Mouse (Mus musculus) kidney, embryonic 16.5 days (tissue): Measurements from ENCODE around the gene Slc5a10. TPM values are rescaled to one million over a fixed set of nuclear protein-coding genes. Genes with fewer than 3 reads are reported as not detected.
"Not testable (repeated sequence)": the region's sequence is repeated elsewhere in the genome, so short reads cannot be mapped to it uniquely, and the experiment has no call there.

Source experiments
- ATAC-seq: fragments of 200-750 bp; cut with Nextera tagmentation; 2 replicates; pipeline ENCODE4 v1.8.0; 2017; ENCODE audit warnings: moderate TSS enrichment; ENCODE audit not compliant: low FRiP score, low TSS enrichment
- H3K27ac ChIP-seq: fragments of 300-500 bp; sonication (generic); 2 replicates; pipeline ENCODE4 v1.5.1; 2014; ENCODE audit warnings: low read length
- H3K27me3 ChIP-seq: fragments of 300-500 bp; sonication (generic); 2 replicates; pipeline ENCODE4 v1.6.1; 2014; ENCODE audit warnings: low read length, control low read depth, mixed read lengths; ENCODE audit not compliant: insufficient read depth
- H3K36me3 ChIP-seq: fragments of 300-500 bp; sonication (generic); 2 replicates; pipeline ENCODE4 v1.6.1; 2014; ENCODE audit warnings: low read length, control low read depth, mixed read lengths; ENCODE audit not compliant: insufficient read depth
- H3K4me1 ChIP-seq: fragments of 300-500 bp; sonication (generic); 2 replicates; pipeline ENCODE4 v1.6.1; 2014; ENCODE audit warnings: low read length, control low read depth, mixed read lengths; ENCODE audit not compliant: insufficient read depth
- H3K4me2 ChIP-seq: fragments of 300-500 bp; sonication (generic); replicated peaks from 2 replicates; pipeline ENCODE4 v1.6.1; 2014; ENCODE audit warnings: low read depth, low read length
- H3K4me3 ChIP-seq: fragments of 300-500 bp; sonication (generic); 2 replicates; pipeline ENCODE4 v1.5.1; 2014; ENCODE audit warnings: mild to moderate bottlenecking, low read length
- H3K9ac ChIP-seq: fragments of 300-500 bp; sonication (generic); replicated peaks from 2 replicates; pipeline ENCODE4 v1.6.1; 2014; ENCODE audit warnings: low read length
- H3K9me3 ChIP-seq: fragments of 300-500 bp; sonication (generic); 2 replicates; pipeline ENCODE4 v1.6.1; 2016; ENCODE audit warnings: low read length, control low read depth
- WGBS: fragments of 180-500 bp; shearing (Covaris S2); extraction: QIAGEN DNeasy Blood & Tissue Kit; methylation state at CpG from one replicate; pipeline ENCODE4 v1.1.7; 2014; 5-methylcytosine and 5-hydroxymethylcytosine counted together
- polyA plus RNA-seq: library from polyadenylated mRNA; unstranded; fragments of >200 nt; fragmentation: Nextera tagmentation; extraction: Ambion mirVana; gene quantifications from 2 replicates; pipeline ENCODE4 v1.2.1, GENCODE M21; 2015

The Slc5a10 gene
- polyA plus RNA-seq, 1 experiment from 2014 or later, result 1.1 TPM

DNA sequence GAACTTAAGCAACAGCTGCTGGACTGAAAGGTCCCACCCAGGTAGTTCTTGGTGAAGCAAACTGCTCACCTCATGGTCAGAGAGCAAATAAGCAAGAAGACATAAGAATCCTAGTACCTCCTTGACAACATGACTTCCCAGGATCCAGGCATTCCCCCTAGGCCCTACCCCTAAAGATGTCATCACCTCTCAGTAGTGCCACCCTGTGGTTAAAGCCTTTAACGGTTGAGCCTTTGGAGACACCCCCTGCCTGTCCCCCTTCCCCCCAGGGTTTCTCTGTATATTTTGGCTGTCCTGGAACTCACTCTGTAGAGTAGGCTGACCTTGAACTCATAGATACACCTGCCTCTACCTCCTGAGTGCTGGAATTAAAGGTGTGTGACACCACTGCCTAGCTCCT lies 83.2 kb downstream of the Slc5a10 start:
- no peaks in the 10 kb centered on the region for H3K27me3 ChIP-seq
- H3K9ac ChIP-seq, result no peak overlapping the region
- H3K27ac ChIP-seq, result no peak overlapping the region
- H3K4me1 ChIP-seq, result no peaks in the 10 kb centered on the region
- no peak overlapping the region for H3K4me2 ChIP-seq
- ATAC-seq, result no peak
- no peaks in the 10 kb centered on the region for H3K36me3 ChIP-seq
- 35% methylated on average over 1 of the region's 1 CpGs for WGBS
- no peak overlapping the region for H3K4me3 ChIP-seq
- H3K9me3 ChIP-seq, result no peaks in the 10 kb centered on the region

DNA sequence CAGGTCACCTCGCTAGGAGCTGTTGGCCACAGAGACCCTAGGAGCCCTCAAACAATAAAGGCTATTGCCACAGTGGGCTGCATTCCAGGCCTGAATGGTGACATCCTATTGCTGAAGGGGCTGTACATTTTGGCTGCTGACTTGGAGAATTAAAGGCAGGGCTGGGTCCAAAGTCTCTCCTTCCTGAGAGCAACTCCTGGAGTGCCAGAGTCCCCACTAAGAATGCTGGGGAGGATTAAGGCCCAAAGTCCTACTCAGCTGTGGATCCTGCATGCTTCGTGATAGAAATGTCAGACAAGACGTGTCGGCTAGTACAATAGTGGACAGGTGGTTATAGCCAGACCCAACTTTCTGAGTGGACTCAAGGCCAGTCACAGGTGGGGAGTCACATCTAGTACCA lies 84.3 kb downstream of the Slc5a10 start:
- not testable (repeated sequence) for H3K4me1 ChIP-seq, ATAC-seq, H3K4me2 ChIP-seq, H3K27ac ChIP-seq, H3K9ac ChIP-seq, H3K36me3 ChIP-seq, H3K4me3 ChIP-seq, H3K27me3 ChIP-seq, H3K9me3 ChIP-seq
- 89% methylated on average over 3 of the region's 4 CpGs for WGBS

DNA sequence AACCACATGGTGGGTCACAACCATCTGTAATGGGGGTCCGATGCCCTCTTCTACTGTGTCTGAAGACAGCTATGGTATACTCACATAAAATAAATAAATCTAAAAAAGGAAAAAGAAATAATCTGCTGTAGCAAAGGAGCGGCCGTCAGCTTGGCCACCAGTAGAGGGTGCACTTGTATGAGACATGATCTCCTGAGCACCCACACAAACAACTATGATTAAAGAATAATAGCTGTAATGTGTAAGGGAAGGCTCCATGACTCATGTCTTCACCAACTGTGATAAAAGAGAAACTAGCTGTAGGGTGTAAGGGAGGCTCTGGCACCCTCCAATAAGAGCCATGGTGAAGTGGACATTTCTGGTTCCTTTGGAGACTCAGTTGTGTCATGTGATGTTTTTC lies 91.0 kb downstream of the Slc5a10 start:
- WGBS, result 52% methylated on average over 3 of the region's 3 CpGs
- no peaks in the 10 kb centered on the region for H3K27me3 ChIP-seq
- no peak overlapping the region for H3K27ac ChIP-seq
- ATAC-seq, result no peak
- no peak overlapping the region for H3K4me3 ChIP-seq
- H3K36me3 ChIP-seq, result no peaks in the 10 kb centered on the region
- H3K9me3 ChIP-seq, result peaks cover 5% of the 10 kb centered on the region; the same call in 1 of the 2 replicates
- no peak overlapping the region for H3K9ac ChIP-seq
- H3K4me1 ChIP-seq, result no peaks in the 10 kb centered on the region
- H3K4me2 ChIP-seq, result no peak overlapping the region

DNA sequence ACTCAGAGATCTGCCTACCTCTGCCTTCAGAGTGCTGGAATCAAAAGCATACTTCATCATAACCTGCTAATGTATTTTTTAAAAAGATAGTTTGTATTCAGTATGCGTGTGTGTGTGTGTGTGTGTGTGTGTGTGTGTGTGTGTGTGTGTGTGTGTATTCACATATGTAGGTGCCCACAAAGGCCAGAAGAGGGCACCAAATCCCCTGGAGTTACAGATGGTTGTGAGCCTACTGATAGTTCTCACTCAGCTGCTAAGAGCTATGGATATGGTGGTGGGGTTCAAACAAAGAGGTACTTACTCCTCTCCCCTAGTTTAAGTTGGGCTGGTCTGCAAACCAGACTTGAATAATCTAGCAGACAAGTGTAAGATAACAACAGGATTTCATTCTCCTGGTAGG lies 94.1 kb downstream of the Slc5a10 start:
- Histone ChIP-seq H3K9ac (no peak overlapping the region), H3K9me3 (peaks cover 9% of the 10 kb centered on the region), H3K4me2 (no peak overlapping the region), H3K36me3 (no peaks in the 10 kb centered on the region), H3K4me1 (no peaks in the 10 kb centered on the region), H3K27me3 (no peaks in the 10 kb centered on the region), H3K27ac (no peak overlapping the region), H3K4me3 (no peak overlapping the region)
- WGBS, result 69% methylated on average over 1 of the region's 1 CpGs
- ATAC-seq, result no peak

DNA sequence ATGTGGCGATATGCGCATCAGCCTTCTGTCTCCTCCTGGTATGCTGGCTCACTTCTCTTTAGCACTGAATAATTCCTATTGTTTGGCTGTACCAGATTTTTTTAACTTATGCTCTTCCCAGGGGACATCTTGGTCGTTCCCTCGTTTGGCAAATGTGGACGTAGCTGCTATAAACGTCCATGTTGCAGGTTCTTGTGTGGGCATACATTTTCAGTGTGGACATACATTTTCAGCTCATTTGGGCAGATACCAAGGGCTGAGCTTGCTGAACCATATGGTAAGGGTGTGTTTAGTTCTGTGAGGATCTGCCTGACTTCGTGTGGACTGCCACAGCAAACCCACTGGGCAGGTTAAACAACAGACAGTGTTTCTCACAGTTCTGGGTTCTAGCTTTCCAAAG lies 95.5 kb downstream of the Slc5a10 start:
- H3K9ac ChIP-seq, result no peak overlapping the region
- no peaks in the 10 kb centered on the region for H3K36me3 ChIP-seq
- 81% methylated on average over 7 of the region's 7 CpGs for WGBS
- no peak for ATAC-seq
- no peak overlapping the region for H3K4me3 ChIP-seq
- no peak overlapping the region for H3K4me2 ChIP-seq
- H3K9me3 ChIP-seq, result peaks cover 8% of the 10 kb centered on the region
- no peak overlapping the region for H3K27ac ChIP-seq
- H3K4me1 ChIP-seq, result no peaks in the 10 kb centered on the region
- H3K27me3 ChIP-seq, result no peaks in the 10 kb centered on the region

Other genes with a start within 250 kb of the Slc5a10 start
- gene Mfap4, start 235.4 kb downstream of the Slc5a10 start, polyA plus RNA-seq, result 164 and 181 TPM in 2 replicates
- 62.5 and 65.0 TPM in 2 replicates for gene Mapk7, start 226.4 kb downstream of the Slc5a10 start, polyA plus RNA-seq
- 47.1 and 53.8 TPM in 2 replicates for gene B9d1, start 215.7 kb downstream of the Slc5a10 start, polyA plus RNA-seq
- gene Epn2, start 141.1 kb downstream of the Slc5a10 start, polyA plus RNA-seq, result 25.0 and 26.9 TPM in 2 replicates
- gene Grap, start 67.6 kb downstream of the Slc5a10 start, polyA plus RNA-seq, result 13.6 and 16.3 TPM in 2 replicates
- 3.0 and 3.1 TPM in 2 replicates for gene Fam83g, start 36.7 kb downstream of the Slc5a10 start, polyA plus RNA-seq
- gene Prpsap2, start 41.3 kb upstream of the Slc5a10 start, polyA plus RNA-seq, result 31.7 and 33.3 TPM in 2 replicates
- 10.3 and 12.1 TPM in 2 replicates for gene Ulk2, start 134.2 kb upstream of the Slc5a10 start, polyA plus RNA-seq
- gene Akap10, start 209.4 kb upstream of the Slc5a10 start, polyA plus RNA-seq, result 15.8 and 18.7 TPM in 2 replicates
- 7.1 and 9.1 TPM in 2 replicates for gene Specc1, start 235.9 kb upstream of the Slc5a10 start, polyA plus RNA-seq